11 mouse cellular contexts compared by ENCODE assay signal in the genomic region with DNA sequence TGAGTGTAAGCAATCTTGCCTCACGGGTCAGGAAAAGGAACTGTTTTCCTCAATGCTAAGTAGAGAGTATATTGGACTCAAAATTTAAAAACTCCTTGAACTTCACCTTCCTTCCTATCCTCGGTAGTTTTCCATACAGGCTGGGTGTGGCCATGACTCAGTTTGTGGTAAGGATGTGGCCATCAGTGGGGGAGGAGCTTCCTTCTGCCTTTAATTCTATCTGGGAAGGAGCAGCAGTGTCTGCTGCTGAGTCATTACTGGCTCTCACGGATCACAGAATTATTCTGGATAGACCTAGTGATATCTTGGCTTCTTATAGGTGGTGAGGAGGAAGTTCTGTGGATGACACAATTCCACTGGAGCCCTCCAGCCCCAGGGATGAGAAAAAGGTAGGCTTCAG. TPM values are rescaled to one million over a fixed set of nuclear protein-coding genes. Genes with fewer than 3 reads are reported as not detected.
A peak's percentile ranks its signal among the peaks of the same experiment; 100 is the strongest.
DNase-seq lines count a peak whose midpoint lies in the region; ATAC-seq and TF ChIP-seq lines count a peak whose summit lies in the region.
"Had no signal": no experiment of that assay in that cellular context is flagged by ENCODE, and none has a peak within 500 bp of the region (broad histone marks: within the 10 kb centered on the region; RNA-seq: fewer than 3 reads in every experiment).

No protein-coding gene starts in this region.

- DNase-seq in layer of hippocampus, adult 2 months (ENCODE audit: low spot score in 2 of 2) = no peak
- DNase-seq in layer of hippocampus, adult 11-12 months (ENCODE audit: low spot score) = no peak
- DNase-seq in adrenal gland, adult 8-10 months = peak; percentile 76
- peak; percentile 60 for DNase-seq in liver, embryonic 13.5 days
- DNase-seq in thymus, adult 18-20 months = no peak
- DNase-seq: kidney, postnatal 4 days had no signal

- no peak for TF ChIP-seq CTCF in layer of hippocampus, adult 2 months (conservative IDR thresholded peaks at IDR 0.05)
- TF ChIP-seq CTCF in ES-Bruce4 (IDR thresholded peaks at IDR 0.05; ENCODE audit: low read depth, low read length) = no peak

- H3K27ac ChIP-seq in layer of hippocampus, adult 2 months = peak overlapping the region; percentile 41; the same call in 1 of the 2 replicates
- peak overlapping the region; percentile 89 for H3K27ac ChIP-seq in ES-Bruce4 (ENCODE audit: insufficient read depth, low read length)
- H3K27ac ChIP-seq in liver, embryonic 13.5 days = peak overlapping the region; percentile 62
- H3K27ac ChIP-seq in midbrain, embryonic 13.5 days = no peak overlapping the region
- H3K27ac ChIP-seq: neural tube, embryonic 12.5 days had no signal

- no peaks in the 10 kb centered on the region for H3K27me3 ChIP-seq in ES-Bruce4 (ENCODE audit: control insufficient read depth, insufficient read depth, low read length, poor library complexity, severe bottlenecking)
- peaks cover 41% of the 10 kb centered on the region for H3K27me3 ChIP-seq in liver, embryonic 13.5 days
- H3K27me3 ChIP-seq in midbrain, embryonic 13.5 days = no peaks in the 10 kb centered on the region
- H3K27me3 ChIP-seq: neural tube, embryonic 12.5 days had no signal

- peak overlapping the region; percentile 28 for H3K4me2 ChIP-seq in liver, embryonic 13.5 days
- no peak overlapping the region for H3K4me2 ChIP-seq in midbrain, embryonic 13.5 days (replicated peaks)
- H3K4me2 ChIP-seq: neural tube, embryonic 12.5 days had no signal

- H3K9ac ChIP-seq in ES-Bruce4 (ENCODE audit: low read depth, poor library complexity, severe bottlenecking) = peak overlapping the region; percentile 64
- no peak overlapping the region for H3K9ac ChIP-seq in liver, embryonic 13.5 days
- no peak overlapping the region for H3K9ac ChIP-seq in midbrain, embryonic 13.5 days (replicated peaks)
- H3K9ac ChIP-seq: neural tube, embryonic 12.5 days had no signal

- 0 out of 2 replicates have a peak, but pooled peaks have one; percentile 47 for TF ChIP-seq EP300 in ES-Bruce4 (IDR thresholded peaks at IDR 0.05; ENCODE audit: insufficient read depth, low read depth, low read length)

- no peak for TF ChIP-seq POLR2A in ES-Bruce4 (IDR thresholded peaks at IDR 0.05; ENCODE audit: insufficient read depth, low read length)

- H3K4me3 ChIP-seq in layer of hippocampus, adult 2 months = no peak overlapping the region
- peak overlapping the region; percentile 24; the same call in 1 of the 2 replicates for H3K4me3 ChIP-seq in ES-Bruce4 (ENCODE audit: low read depth, low read length)
- H3K4me3 ChIP-seq in liver, embryonic 13.5 days (replicated peaks) = no peak overlapping the region
- no peak overlapping the region for H3K4me3 ChIP-seq in midbrain, embryonic 13.5 days (replicated peaks)
- H3K4me3 ChIP-seq: neural tube, embryonic 12.5 days had no signal

- peak; percentile 35 for ATAC-seq in liver, embryonic 13.5 days (ENCODE audit: low read depth)
- no peak for ATAC-seq in midbrain, embryonic 13.5 days
- no peak for ATAC-seq in activated CD4-positive, CD25-positive, alpha-beta regulatory T cell, adult 4 months

- H3K36me3 ChIP-seq in ES-Bruce4 (ENCODE audit: control insufficient read depth, insufficient read depth, low read length, poor library complexity, severe bottlenecking) = peaks cover 11% of the 10 kb centered on the region
- peaks cover 4% of the 10 kb centered on the region; the same call in 1 of the 2 replicates for H3K36me3 ChIP-seq in liver, embryonic 13.5 days
- H3K36me3 ChIP-seq in midbrain, embryonic 13.5 days = peaks cover 38% of the 10 kb centered on the region

- no peaks in the 10 kb centered on the region for H3K4me1 ChIP-seq in ES-Bruce4 (ENCODE audit: control insufficient read depth, insufficient read depth, low read length)
- H3K4me1 ChIP-seq in liver, embryonic 13.5 days (replicated peaks) = peaks cover 51% of the 10 kb centered on the region
- H3K4me1 ChIP-seq in midbrain, embryonic 13.5 days (replicated peaks) = peaks cover 7% of the 10 kb centered on the region

- H3K9me3 ChIP-seq in ES-Bruce4 (replicated peaks; ENCODE audit: control insufficient read depth, insufficient read depth, low read length, poor library complexity, severe bottlenecking) = no peaks in the 10 kb centered on the region
- no peaks in the 10 kb centered on the region for H3K9me3 ChIP-seq in liver, embryonic 13.5 days (replicated peaks)
- H3K9me3 ChIP-seq in midbrain, embryonic 13.5 days = no peaks in the 10 kb centered on the region
- H3K9me3 ChIP-seq: neural tube, embryonic 12.5 days had no signal

- 4% methylated on average over 3 of the region's 3 CpGs for WGBS in liver, embryonic 13.5 days (ENCODE audit: insufficient replicate concordance)
- WGBS in midbrain, embryonic 13.5 days = 34% methylated on average over 3 of the region's 3 CpGs

RNA-seq across cellular contexts. Expression of gene Pkm, which starts 2.8 kb away (rescaled TPM):
- total RNA-seq in layer of hippocampus, adult 2 months (2021) = 1,000 to 10,000 TPM; 1,301 to 1,421 TPM
- 2,048 and 2,433 TPM in 2 replicates for polyA plus RNA-seq in ES-Bruce4 (2011; ENCODE audit: insufficient read depth, insufficient read length, low read depth, missing spikeins)
- total RNA-seq in adrenal gland, adult 8-10 months (2022) = 100 to 1,000 TPM; 565 to 846 (median 715) TPM
- polyA plus RNA-seq in liver, embryonic 13.5 days (2015; fragmentation: Nextera tagmentation; extraction: Ambion mirVana) = 229 and 232 TPM in 2 replicates
- 1,400 and 1,429 TPM in 2 replicates for polyA plus RNA-seq in midbrain, embryonic 13.5 days (2015; fragmentation: Nextera tagmentation; extraction: Ambion mirVana)
- polyA plus RNA-seq in activated CD4-positive, CD25-positive, alpha-beta regulatory T cell, adult 4 months (2017; shearing (Covaris generic)) = 100 to 1,000 TPM; 694 to 839 TPM

RNA-seq across cellular contexts. Expression of gene Gramd2, which starts 26.6 kb away (rescaled TPM):
- 1 to 10 TPM; 5.7 to 7.5 TPM for total RNA-seq in layer of hippocampus, adult 2 months (2021)
- polyA plus RNA-seq in ES-Bruce4 (2011; ENCODE audit: insufficient read depth, insufficient read length, low read depth, missing spikeins) = 4.5 and 5.2 TPM in 2 replicates
- under 1 TPM in 3 of 4 experiments, not detected in 1; 0.07 to 0.20 (median 0.11) TPM for total RNA-seq in adrenal gland, adult 8-10 months (2022)
- polyA plus RNA-seq in liver, embryonic 13.5 days (2015; fragmentation: Nextera tagmentation; extraction: Ambion mirVana) = 0.05 TPM in 1 of 2 replicates, not detected in the other
- polyA plus RNA-seq in midbrain, embryonic 13.5 days (2015; fragmentation: Nextera tagmentation; extraction: Ambion mirVana) = 1.2 and 2.1 TPM in 2 replicates
- polyA plus RNA-seq in activated CD4-positive, CD25-positive, alpha-beta regulatory T cell, adult 4 months (2017; shearing (Covaris generic)) = not detected
- total RNA-seq: liver, adult 2 months had no signal

RNA-seq across cellular contexts. Expression of gene Parp6, which starts 36.3 kb away (rescaled TPM):
- 100 to 1,000 TPM; 129 to 132 TPM for total RNA-seq in layer of hippocampus, adult 2 months (2021)
- 28.3 and 30.9 TPM in 2 replicates for polyA plus RNA-seq in ES-Bruce4 (2011; ENCODE audit: insufficient read depth, insufficient read length, low read depth, missing spikeins)
- total RNA-seq in adrenal gland, adult 8-10 months (2022) = 10 to 100 TPM; 25.3 to 39.9 (median 33.0) TPM
- polyA plus RNA-seq in liver, embryonic 13.5 days (2015; fragmentation: Nextera tagmentation; extraction: Ambion mirVana) = 3.7 and 3.9 TPM in 2 replicates
- 186 and 195 TPM in 2 replicates for polyA plus RNA-seq in midbrain, embryonic 13.5 days (2015; fragmentation: Nextera tagmentation; extraction: Ambion mirVana)
- polyA plus RNA-seq in activated CD4-positive, CD25-positive, alpha-beta regulatory T cell, adult 4 months (2017; shearing (Covaris generic)) = 10 to 100 TPM; 28.2 to 31.0 TPM

Comparison
In these comparisons a context has a peak if more than half of its experiments do, and no peak if none do; other contexts are left out.
1. DNase-seq: peak in adrenal gland, adult 8-10 months (single experiment) and liver, embryonic 13.5 days (single experiment); none in layer of hippocampus, adult 2 months (0 of 2), layer of hippocampus, adult 11-12 months (single experiment) and thymus, adult 18-20 months (0 of 2).